Mouse (Mus musculus) limb, embryonic 11.5 days (tissue): ENCODE data around the gene Pomt1. TPM values are rescaled to one million over a fixed set of nuclear protein-coding genes. Genes with fewer than 3 reads are reported as not detected.

ENCODE experiments used
- ATAC-seq: fragments of 200-750 bp; cut with Nextera tagmentation; 2 replicates; pipeline ENCODE4 v1.8.0; 2017; ENCODE audit warnings: low read depth; ENCODE audit not compliant: insufficient number of reproducible peaks, low FRiP score, low TSS enrichment
- DNase-seq: peaks from one replicate; pipeline ENCODE4 v3.0.0-alpha.2; 2015; ENCODE audit warnings: low spot score
- H3K27ac ChIP-seq: fragments of 300-500 bp; sonication (generic); replicated peaks from 2 replicates; pipeline ENCODE4 v1.5.1; 2014; ENCODE audit warnings: low read depth, mild to moderate bottlenecking, low read length
- H3K27me3 ChIP-seq: fragments of 300-500 bp; sonication (generic); 2 replicates; pipeline ENCODE4 v1.6.1; 2014; ENCODE audit warnings: mild to moderate bottlenecking, low read length, mixed read lengths; ENCODE audit not compliant: control insufficient read depth, insufficient read depth
- H3K36me3 ChIP-seq: fragments of 300-500 bp; sonication (generic); 2 replicates; pipeline ENCODE4 v1.6.1; 2014; ENCODE audit warnings: mild to moderate bottlenecking, low read length, moderate library complexity, mixed read lengths; ENCODE audit not compliant: control insufficient read depth, insufficient read depth
- H3K4me1 ChIP-seq: fragments of 300-500 bp; sonication (generic); 2 replicates; pipeline ENCODE4 v1.6.1; 2014; ENCODE audit warnings: low read length, mixed read lengths; ENCODE audit not compliant: control insufficient read depth, insufficient read depth
- H3K4me2 ChIP-seq: fragments of 300-500 bp; sonication (generic); 2 replicates; pipeline ENCODE4 v1.6.1; 2014; ENCODE audit warnings: low read depth, mild to moderate bottlenecking, moderate library complexity; ENCODE audit not compliant: severe bottlenecking
- H3K4me3 ChIP-seq: fragments of 300-500 bp; sonication (generic); 2 replicates; pipeline ENCODE4 v1.5.1; 2014; ENCODE audit warnings: low read depth, low read length
- H3K9ac ChIP-seq: fragments of 300-500 bp; sonication (generic); 2 replicates; pipeline ENCODE4 v1.6.1; 2014; ENCODE audit warnings: mild to moderate bottlenecking, low read length
- H3K9me3 ChIP-seq: fragments of 300-500 bp; sonication (generic); 2 replicates; pipeline ENCODE4 v1.6.1; 2016; ENCODE audit warnings: low read length; ENCODE audit not compliant: control insufficient read depth
- WGBS: fragments of 180-500 bp; shearing (Covaris S2); extraction: QIAGEN DNeasy Blood & Tissue Kit; methylation state at CpG from one replicate; pipeline ENCODE4 v1.1.7; 2014; 5-methylcytosine and 5-hydroxymethylcytosine counted together
- polyA plus RNA-seq: library from polyadenylated mRNA; unstranded; fragments of >200 nt; fragmentation: Nextera tagmentation; extraction: Ambion mirVana; gene quantifications from 2 replicates; pipeline ENCODE4 v1.2.1, GENCODE M21; 2014

Gene Pomt1
- polyA plus RNA-seq, 1 experiment from 2014 or later = 18.7 TPM

- Histone ChIP-seq H3K9me3 (no peaks in the 10 kb centered on the region), H3K36me3 (peaks cover 74% of the 10 kb centered on the region), H3K4me1 (no peaks in the 10 kb centered on the region), H3K27ac (no peak overlapping the region), H3K27me3 (no peaks in the 10 kb centered on the region), H3K9ac (no peak overlapping the region), H3K4me2 (no peak overlapping the region), H3K4me3 (no peak overlapping the region)
- 98% methylated on average over 5 of the region's 5 CpGs for WGBS
- ATAC-seq = no peak
- DNase-seq = no peak
Observed at GRCm38 (mm10) chr2:32218113-32218512, 18.3 kb upstream of the Pomt1 start.

GRCm38 (mm10) chr2:32218541-32219334 lies 17.7 kb upstream of the Pomt1 start:
- no peaks in the 10 kb centered on the region for H3K27me3 ChIP-seq
- WGBS = 90% methylated on average over 11 of the region's 11 CpGs
- peaks cover 73% of the 10 kb centered on the region for H3K36me3 ChIP-seq
- no peaks in the 10 kb centered on the region for H3K9me3 ChIP-seq
- H3K27ac ChIP-seq = no peak overlapping the region
- no peaks in the 10 kb centered on the region for H3K4me1 ChIP-seq
- ATAC-seq (no peak), DNase-seq (no peak)
- H3K4me3 ChIP-seq = no peak overlapping the region
- no peak overlapping the region for H3K9ac ChIP-seq
- no peak overlapping the region for H3K4me2 ChIP-seq

GRCm38 (mm10) chr2:32219501-32219900 lies 16.9 kb upstream of the Pomt1 start:
- no peak for DNase-seq
- H3K4me2 ChIP-seq = no peak overlapping the region
- H3K9ac ChIP-seq = no peak overlapping the region
- WGBS = 90% methylated on average over 14 of the region's 14 CpGs
- no peaks in the 10 kb centered on the region for H3K27me3 ChIP-seq
- no peaks in the 10 kb centered on the region for H3K4me1 ChIP-seq
- H3K36me3 ChIP-seq = peaks cover 75% of the 10 kb centered on the region
- H3K9me3 ChIP-seq = no peaks in the 10 kb centered on the region
- no peak overlapping the region for H3K4me3 ChIP-seq
- no peak for ATAC-seq
- H3K27ac ChIP-seq = no peak overlapping the region

- H3K4me3 ChIP-seq = no peak overlapping the region
- H3K4me1 ChIP-seq = no peaks in the 10 kb centered on the region
- ATAC-seq = no peak
- no peak overlapping the region for H3K4me2 ChIP-seq
- WGBS = 95% methylated on average over 6 of the region's 6 CpGs
- no peak overlapping the region for H3K27ac ChIP-seq
- DNase-seq = no peak
- no peaks in the 10 kb centered on the region for H3K9me3 ChIP-seq
- no peak overlapping the region for H3K9ac ChIP-seq
- H3K36me3 ChIP-seq = peaks cover 73% of the 10 kb centered on the region
- no peaks in the 10 kb centered on the region for H3K27me3 ChIP-seq
Observed at GRCm38 (mm10) chr2:32220021-32220420, 16.4 kb upstream of the Pomt1 start.

- Histone ChIP-seq H3K4me2 (no peak overlapping the region), H3K27ac (no peak overlapping the region), H3K4me1 (no peaks in the 10 kb centered on the region), H3K4me3 (no peak overlapping the region), H3K9ac (no peak overlapping the region), H3K36me3 (peaks cover 71% of the 10 kb centered on the region), H3K27me3 (no peaks in the 10 kb centered on the region), H3K9me3 (no peaks in the 10 kb centered on the region)
- no peak for DNase-seq
- WGBS = 96% methylated on average over 10 of the region's 10 CpGs
- ATAC-seq = no peak
Observed at GRCm38 (mm10) chr2:32220969-32221368, 15.4 kb upstream of the Pomt1 start.

GRCm38 (mm10) chr2:32221577-32221976 lies 14.8 kb upstream of the Pomt1 start:
- no peak for DNase-seq
- Histone ChIP-seq H3K27me3 (no peaks in the 10 kb centered on the region), H3K4me2 (no peak overlapping the region), H3K36me3 (peaks cover 73% of the 10 kb centered on the region), H3K4me3 (no peak overlapping the region), H3K27ac (no peak overlapping the region), H3K9me3 (no peaks in the 10 kb centered on the region), H3K9ac (no peak overlapping the region), H3K4me1 (no peaks in the 10 kb centered on the region)
- WGBS = 92% methylated on average over 7 of the region's 7 CpGs
- ATAC-seq = no peak

GRCm38 (mm10) chr2:32222057-32222456 lies 14.3 kb upstream of the Pomt1 start:
- WGBS = 87% methylated on average over 10 of the region's 10 CpGs

GRCm38 (mm10) chr2:32235433-32235832 lies 957 bp upstream of the Pomt1 start:
- no peak for ATAC-seq
- no peaks in the 10 kb centered on the region for H3K9me3 ChIP-seq
- no peaks in the 10 kb centered on the region for H3K27me3 ChIP-seq
- peak overlapping the region; percentile 78 for H3K27ac ChIP-seq
- H3K9ac ChIP-seq = peak overlapping the region; percentile 76
- H3K36me3 ChIP-seq = peaks cover 27% of the 10 kb centered on the region
- peak overlapping the region; percentile 69 for H3K4me3 ChIP-seq
- peak overlapping the region; percentile 95 for H3K4me2 ChIP-seq
- no peak for DNase-seq
- peaks cover 10% of the 10 kb centered on the region for H3K4me1 ChIP-seq
- 35% methylated on average over 7 of the region's 7 CpGs for WGBS

More at GRCm38 (mm10) chr2:32222057-32222456, 14.3 kb upstream of the Pomt1 start:
- no peak overlapping the region for H3K9ac ChIP-seq
- no peaks in the 10 kb centered on the region for H3K4me1 ChIP-seq
- no peak for DNase-seq
- H3K4me3 ChIP-seq = no peak overlapping the region
- H3K36me3 ChIP-seq = peaks cover 74% of the 10 kb centered on the region
- H3K27ac ChIP-seq = no peak overlapping the region
- no peak overlapping the region for H3K4me2 ChIP-seq
- H3K27me3 ChIP-seq = no peaks in the 10 kb centered on the region
- ATAC-seq = no peak
- no peaks in the 10 kb centered on the region for H3K9me3 ChIP-seq
